Mouse (Mus musculus): ENCODE data around the gene Cdh23.

Cdh23 gene

GRCm38 (mm10) chr10:60278786-60279185 is 417.5 kb downstream of the Cdh23 start:
- DNase-seq = no peak

- no peak for DNase-seq
These were observed 418.3 kb downstream of the Cdh23 start for GRCm38 (mm10) chr10:60278006-60278399.

- DNase-seq = peak; percentile 97
These were observed 418.9 kb downstream of the Cdh23 start, which contains the start of gene Psap for GRCm38 (mm10) chr10:60277207-60278005. Gene Psap (plus strand): TSS chr10:60277627.

- DNase-seq = no peak
These were observed 422.9 kb downstream of the Cdh23 start for GRCm38 (mm10) chr10:60273382-60273781.

GRCm38 (mm10) chr10:60272241-60272640 is 424.0 kb downstream of the Cdh23 start:
- DNase-seq = no peak

GRCm38 (mm10) chr10:60271015-60271414 is 425.3 kb downstream of the Cdh23 start:
- DNase-seq = no peak

GRCm38 (mm10) chr10:60269141-60270064 is 426.9 kb downstream of the Cdh23 start:
- DNase-seq = no peak

GRCm38 (mm10) chr10:60268738-60269137 is 427.6 kb downstream of the Cdh23 start:
- no peak for DNase-seq

GRCm38 (mm10) chr10:60266842-60267401 is 429.4 kb downstream of the Cdh23 start:
- no peak for DNase-seq

GRCm38 (mm10) chr10:60265252-60265651 is 431.0 kb downstream of the Cdh23 start:
- no peak for DNase-seq

GRCm38 (mm10) chr10:60263351-60263750 is 432.9 kb downstream of the Cdh23 start:
- no peak for DNase-seq

GRCm38 (mm10) chr10:60262386-60262785 is 433.9 kb downstream of the Cdh23 start:
- peak; percentile 82 for DNase-seq

GRCm38 (mm10) chr10:60261530-60261929 is 434.8 kb downstream of the Cdh23 start:
- no peak for DNase-seq

GRCm38 (mm10) chr10:60260557-60261294 is 435.6 kb downstream of the Cdh23 start:
- no peak for DNase-seq

- DNase-seq = no peak
These were observed 438.9 kb downstream of the Cdh23 start for GRCm38 (mm10) chr10:60257261-60257825.

- DNase-seq = no peak
These were observed 440.2 kb downstream of the Cdh23 start for GRCm38 (mm10) chr10:60256088-60256487.

Data from right cerebral cortex, postnatal 4 days (tissue).